Mouse (Mus musculus): ENCODE data around the gene Fzr1. TPM values are rescaled to one million over a fixed set of nuclear protein-coding genes. Genes with fewer than 3 reads are reported as not detected.

The Fzr1 gene
- total RNA-seq, 2 experiments from 2014 or later, result 70.8 to 72.5 TPM

GRCm38 (mm10) chr10:81334324-81334723 lies 44.0 kb downstream of the Fzr1 start:
- DNase-seq (ENCODE audit: low spot score in 2 of 2), result no peak

- DNase-seq (ENCODE audit: low spot score in 2 of 2), result no peak
Observed at GRCm38 (mm10) chr10:81332277-81332676, 46.0 kb downstream of the Fzr1 start.

- DNase-seq (ENCODE audit: low spot score in 2 of 2), result no peak
Observed at GRCm38 (mm10) chr10:81330007-81330406, 48.3 kb downstream of the Fzr1 start.

GRCm38 (mm10) chr10:81329194-81329975 lies 48.9 kb downstream of the Fzr1 start:
- no peak for DNase-seq (ENCODE audit: low spot score in 2 of 2)

- no peak for DNase-seq (ENCODE audit: low spot score in 2 of 2)
Observed at GRCm38 (mm10) chr10:81328386-81328785, 49.9 kb downstream of the Fzr1 start, which contains the start of gene Tbxa2r. Gene Tbxa2r (plus strand): TSS chr10:81328731.

- no peak for DNase-seq (ENCODE audit: low spot score in 2 of 2)
Observed at GRCm38 (mm10) chr10:81327959-81328358, 50.4 kb downstream of the Fzr1 start.

- no peak for DNase-seq (ENCODE audit: low spot score in 2 of 2)
Observed at GRCm38 (mm10) chr10:81326858-81327257, 51.5 kb downstream of the Fzr1 start.

- no peak for DNase-seq (ENCODE audit: low spot score in 2 of 2)
Observed at GRCm38 (mm10) chr10:81325781-81326180, 52.5 kb downstream of the Fzr1 start.

- no peak for DNase-seq (ENCODE audit: low spot score in 2 of 2)
Observed at GRCm38 (mm10) chr10:81325176-81325575, 53.1 kb downstream of the Fzr1 start.

- DNase-seq (ENCODE audit: low spot score in 2 of 2), result no peak
Observed at GRCm38 (mm10) chr10:81323791-81324530, 54.4 kb downstream of the Fzr1 start.

GRCm38 (mm10) chr10:81323141-81323775 lies 55.1 kb downstream of the Fzr1 start:
- no peak for DNase-seq (ENCODE audit: low spot score in 2 of 2)

- DNase-seq (ENCODE audit: low spot score in 2 of 2), result no peak
Observed at GRCm38 (mm10) chr10:81322444-81322843, 55.9 kb downstream of the Fzr1 start.

- no peak for DNase-seq (ENCODE audit: low spot score in 2 of 2)
Observed at GRCm38 (mm10) chr10:81321436-81321835, 56.9 kb downstream of the Fzr1 start.

GRCm38 (mm10) chr10:81320550-81321347 lies 57.6 kb downstream of the Fzr1 start, which contains the start of gene Cactin:
Gene Cactin (plus strand): TSS chr10:81321103.
- peak; percentile 99 to 100 for DNase-seq (ENCODE audit: low spot score in 2 of 2)

GRCm38 (mm10) chr10:81319741-81320549 lies 58.4 kb downstream of the Fzr1 start:
- no peak for DNase-seq (ENCODE audit: low spot score in 2 of 2)

- DNase-seq (ENCODE audit: low spot score in 2 of 2), result no peak
Observed at GRCm38 (mm10) chr10:81319330-81319699, 59.0 kb downstream of the Fzr1 start.

GRCm38 (mm10) chr10:81318589-81319329 lies 59.6 kb downstream of the Fzr1 start:
- DNase-seq (ENCODE audit: low spot score in 2 of 2), result no peak

- no peak for DNase-seq (ENCODE audit: low spot score in 2 of 2)
Observed at GRCm38 (mm10) chr10:81317273-81317672, 61.0 kb downstream of the Fzr1 start.

GRCm38 (mm10) chr10:81316338-81317060 lies 61.8 kb downstream of the Fzr1 start:
- no peak for DNase-seq (ENCODE audit: low spot score in 2 of 2)
